Mouse (Mus musculus) heart, postnatal 36 days (tissue): ENCODE results near the gene Myo1h. TPM values are rescaled to one million over a fixed set of nuclear protein-coding genes. Genes with fewer than 3 reads are reported as not detected.

ENCODE experiments used
- DNase-seq, 2 experiments: peaks; one replicate each; pipeline ENCODE4 v3.0.0; 2021 to 2022
- intact Hi-C: fragments of 180-260 bp; cut with DNase I; formaldehyde crosslinking; loops from one replicate; pipeline ENCODE4 v1.15.1; 2025
- total RNA-seq, 2 experiments: library from RNA; stranded (reverse); gene quantifications; 2 replicates each; pipeline ENCODE4 v1.2.3; 2021

Myo1h gene
- total RNA-seq, 2 experiments from 2014 or later: 0.14 TPM; not detected in 1

DNA sequence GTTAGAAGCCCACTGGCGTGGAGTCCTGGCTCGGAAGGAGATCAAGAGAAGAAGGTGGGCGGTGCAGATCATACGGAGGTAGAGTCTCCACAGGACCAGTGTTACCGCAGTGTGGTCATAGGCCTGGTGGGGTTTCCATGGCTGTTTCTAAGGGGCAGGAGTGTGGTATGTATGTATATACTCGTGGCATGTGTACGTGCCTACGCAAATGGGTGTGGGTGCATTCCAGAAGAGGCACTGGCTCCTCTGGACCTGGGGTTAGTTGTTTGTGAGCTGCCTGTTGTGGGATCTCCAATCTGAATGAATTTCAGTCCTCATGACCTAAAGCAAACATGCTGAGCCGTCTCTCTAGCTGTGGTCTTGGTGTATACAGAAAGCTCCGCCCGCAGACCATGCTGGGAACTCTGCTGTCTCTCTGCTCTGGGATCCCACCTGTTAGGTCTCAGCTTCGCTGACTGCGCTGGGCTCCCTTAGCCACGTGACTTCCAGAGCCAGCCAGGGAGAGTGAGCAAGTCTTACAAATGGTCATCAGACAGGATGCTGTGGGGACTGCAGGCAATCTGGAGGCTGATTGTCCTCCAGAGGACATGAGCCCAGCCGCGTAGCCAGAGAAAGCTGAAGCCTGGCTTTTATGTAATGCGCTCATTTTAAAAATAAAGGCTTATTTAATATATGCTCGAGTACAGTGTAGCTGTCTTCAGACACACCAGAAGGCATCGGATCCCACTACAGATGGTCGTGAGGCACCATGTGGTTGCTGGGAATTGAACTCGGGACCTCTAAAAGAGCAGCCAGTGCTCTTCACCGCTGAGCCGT, 68.2 kb downstream of the Myo1h start:
- intact Hi-C loops: loop anchor here (1.0 to 2.0 kb wide), 2 partner anchors 26 to 44 kb away; no protein-coding TSS in a partner anchor
- peak in 1 of 2 experiments; percentile 25 for DNase-seq

DNA sequence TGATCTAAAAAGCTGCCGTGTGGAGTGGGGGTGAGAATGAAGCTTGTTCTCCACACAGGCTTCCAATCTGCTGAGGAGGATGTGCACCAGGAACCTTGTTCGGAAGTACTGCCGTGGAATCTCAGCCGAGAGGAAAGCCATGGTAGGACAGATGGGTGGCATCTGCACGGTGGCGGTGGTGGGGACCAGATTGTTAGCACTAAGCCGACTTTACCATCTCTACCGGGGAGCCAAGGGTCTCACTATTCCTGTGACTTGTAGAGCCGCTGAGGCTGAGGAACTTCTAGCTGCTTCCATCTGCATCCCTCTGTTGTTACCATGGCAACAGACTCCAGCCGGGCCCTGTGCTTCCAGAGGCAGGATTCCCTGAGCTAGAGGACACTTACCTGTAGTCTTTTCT, 69.9 kb downstream of the Myo1h start:
- no peak for DNase-seq
- intact Hi-C loops: no loop called here

DNA sequence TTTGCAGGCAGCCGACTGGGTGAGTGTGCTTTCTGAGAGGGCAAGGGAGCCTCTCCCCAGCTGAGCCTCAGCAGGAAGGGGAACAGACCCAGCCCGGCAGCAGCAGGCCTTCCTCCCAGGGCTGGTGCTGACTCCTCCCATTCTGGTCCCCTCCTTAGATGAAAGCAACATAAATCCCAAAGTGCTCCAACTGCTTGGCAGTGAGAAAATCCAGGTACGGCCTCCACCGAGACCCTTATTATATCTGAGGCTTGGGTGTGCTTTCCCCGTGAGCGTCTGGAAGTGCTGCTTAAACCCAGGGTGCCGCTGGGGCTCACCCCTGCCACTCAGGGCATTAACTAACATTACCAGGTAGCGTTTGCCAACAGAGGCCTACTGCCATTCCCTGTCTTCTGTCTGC, 70.6 kb downstream of the Myo1h start:
- intact Hi-C loops: no loop called here
- no peak for DNase-seq

DNA sequence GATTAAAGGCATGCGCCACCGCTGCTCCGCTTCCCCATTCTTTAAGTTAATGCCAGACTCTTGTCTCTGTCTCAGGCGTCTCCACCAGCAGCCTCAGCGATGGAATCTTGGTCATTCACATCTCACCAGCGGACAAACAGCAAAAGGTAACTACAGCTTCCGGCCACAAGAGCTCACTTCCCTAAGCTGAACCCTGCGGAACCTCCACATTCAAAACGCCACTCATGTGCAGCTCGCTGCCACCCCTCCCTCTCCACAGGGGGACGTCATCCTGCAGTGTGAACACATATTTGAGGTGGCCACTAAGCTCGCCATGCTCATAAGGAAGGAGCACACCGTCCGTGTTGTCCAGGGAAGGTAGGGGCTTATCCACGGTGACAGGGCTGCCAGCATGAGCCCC, 72.0 kb downstream of the Myo1h start:
- intact Hi-C loops: no loop called here
- DNase-seq: no peak

DNA sequence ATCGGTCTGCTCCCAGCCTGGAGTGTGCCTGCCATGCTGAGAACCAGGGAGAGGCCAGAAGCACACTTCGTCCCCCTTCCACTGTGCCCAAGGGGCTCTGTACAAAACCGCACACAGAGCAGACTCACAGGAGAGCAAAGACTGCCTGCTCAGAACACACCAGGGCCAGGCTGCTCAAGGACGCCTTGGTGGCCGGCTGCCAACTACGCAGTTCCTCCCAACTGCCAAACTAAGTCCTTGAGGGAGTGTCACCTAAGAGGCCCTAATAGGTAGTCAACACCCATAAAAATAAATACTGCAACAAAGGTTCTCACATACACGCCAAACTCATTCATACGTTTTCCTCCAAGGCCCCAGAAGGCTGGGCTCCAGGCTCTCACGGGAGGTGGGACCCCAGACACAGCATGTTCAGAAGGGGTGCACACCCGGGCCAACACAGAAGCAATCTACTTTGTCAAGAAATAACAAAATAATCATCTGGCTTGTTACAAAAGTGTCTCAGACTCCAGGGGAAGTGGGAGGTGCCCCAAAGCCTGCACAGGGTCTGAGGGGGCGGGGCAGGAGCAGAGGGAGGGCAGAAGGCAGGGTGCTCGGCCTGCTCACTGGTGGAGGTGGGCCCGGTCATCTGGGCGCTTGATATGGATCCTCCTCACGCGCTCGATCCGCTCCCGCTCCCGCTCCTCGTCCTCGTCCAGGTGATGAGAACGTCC, 76.2 kb downstream of the Myo1h start:
- DNase-seq: peak; percentile 35 to 59
- intact Hi-C loops: no loop called here

DNA sequence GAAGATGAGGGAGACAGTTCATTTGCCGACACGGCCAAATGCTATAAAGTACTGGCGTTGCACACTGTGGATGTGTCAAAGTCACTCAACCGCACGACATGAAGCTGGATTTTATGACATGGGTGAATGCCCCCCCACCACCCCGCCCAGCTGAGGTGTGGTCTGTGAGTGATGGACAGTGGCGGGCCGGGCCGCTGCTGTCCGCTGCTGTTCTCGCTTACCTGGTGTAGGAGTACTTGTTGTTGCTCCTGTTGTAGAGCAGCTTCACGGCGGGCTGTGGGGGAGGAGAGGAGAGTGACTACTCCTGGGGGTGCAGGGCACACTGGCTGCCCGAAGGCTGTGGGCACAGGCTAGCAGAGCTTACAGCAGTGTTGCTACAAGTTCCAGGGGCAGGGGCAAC, 79.2 kb downstream of the Myo1h start:
- no peak for DNase-seq
- intact Hi-C loops: no loop called here

DNA sequence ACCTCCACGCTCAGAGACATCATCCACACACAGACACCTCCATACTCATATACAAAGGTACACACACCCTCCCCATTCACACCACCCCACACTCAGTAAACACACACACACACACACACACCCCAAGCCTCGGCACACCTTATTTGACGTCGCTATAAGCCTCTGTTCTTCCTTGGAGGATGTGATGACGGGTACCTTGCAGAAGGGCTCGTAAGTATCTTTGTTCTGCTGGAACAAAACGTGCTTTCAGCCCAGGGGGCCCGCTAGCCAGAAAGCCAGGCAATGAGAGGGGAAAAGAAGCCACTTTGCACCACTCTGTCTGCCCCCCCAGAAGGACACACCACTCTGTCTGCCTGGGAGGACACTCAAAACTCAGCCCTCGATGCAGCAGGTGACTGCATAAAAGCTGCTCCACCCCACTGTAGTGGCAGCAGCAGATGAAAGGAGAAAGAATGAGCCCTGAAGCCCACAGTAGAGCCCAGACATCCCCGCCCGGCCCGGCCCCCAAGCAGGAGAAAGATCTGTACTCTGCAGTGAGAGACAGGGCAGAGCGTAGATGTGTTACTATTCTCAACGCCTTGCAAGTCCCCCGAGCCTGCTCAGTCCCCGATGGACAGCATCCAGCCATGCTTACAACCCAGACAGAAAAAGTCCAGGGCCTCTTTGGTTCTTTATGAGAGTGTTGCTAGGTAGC, 80.0 kb downstream of the Myo1h start:
- no peak for DNase-seq
- intact Hi-C loops: no loop called here

DNA sequence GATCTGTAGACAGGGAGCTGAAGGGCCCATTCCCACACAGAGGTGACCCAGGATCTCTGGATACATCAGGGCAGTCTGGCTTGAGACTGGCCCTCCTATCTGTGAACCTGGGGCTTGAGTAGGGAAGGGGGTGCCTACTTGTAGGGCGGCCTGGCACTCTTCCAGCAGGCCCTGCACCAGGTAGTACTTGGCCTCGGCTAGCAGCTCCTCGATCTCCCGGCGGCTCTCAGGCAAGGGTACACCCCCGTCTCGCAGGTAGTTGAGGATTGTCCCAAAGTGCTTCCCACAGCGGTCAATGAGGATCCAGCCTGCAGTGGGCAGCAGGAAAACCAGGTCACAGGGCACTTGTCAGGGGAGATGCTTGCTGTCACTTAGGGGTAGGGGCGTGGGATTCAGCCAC, 81.0 kb downstream of the Myo1h start:
- intact Hi-C loops: loop anchor here (5.0 to 10.0 kb wide), 2 partner anchors 193 to 395 kb away; no protein-coding TSS in a partner anchor
- no peak for DNase-seq

DNA sequence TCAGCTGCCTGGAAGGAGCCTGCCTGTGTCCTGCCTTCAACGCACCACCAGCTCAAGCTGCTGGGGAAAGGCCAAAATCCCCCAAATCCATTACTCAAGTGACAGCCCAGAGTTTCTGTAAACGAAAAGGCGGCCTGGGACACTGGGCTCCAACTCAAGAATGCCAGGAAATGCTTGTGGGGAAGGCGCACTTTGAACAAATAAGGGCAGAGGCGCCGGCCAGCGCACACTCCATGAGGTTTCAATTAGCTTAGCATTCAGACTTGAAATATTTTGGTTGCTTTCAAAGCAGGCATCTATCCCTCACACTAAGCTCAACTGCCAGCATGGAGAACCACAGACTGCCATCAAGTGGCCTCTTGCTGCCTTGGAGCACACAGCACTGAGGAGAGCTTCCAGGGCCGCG, 81.4 kb downstream of the Myo1h start:
- peak in 1 of 2 experiments; percentile 54 for DNase-seq
- intact Hi-C loops: loop anchor here (5.0 to 10.0 kb wide), 2 partner anchors 193 to 396 kb away; no protein-coding TSS in a partner anchor

DNA sequence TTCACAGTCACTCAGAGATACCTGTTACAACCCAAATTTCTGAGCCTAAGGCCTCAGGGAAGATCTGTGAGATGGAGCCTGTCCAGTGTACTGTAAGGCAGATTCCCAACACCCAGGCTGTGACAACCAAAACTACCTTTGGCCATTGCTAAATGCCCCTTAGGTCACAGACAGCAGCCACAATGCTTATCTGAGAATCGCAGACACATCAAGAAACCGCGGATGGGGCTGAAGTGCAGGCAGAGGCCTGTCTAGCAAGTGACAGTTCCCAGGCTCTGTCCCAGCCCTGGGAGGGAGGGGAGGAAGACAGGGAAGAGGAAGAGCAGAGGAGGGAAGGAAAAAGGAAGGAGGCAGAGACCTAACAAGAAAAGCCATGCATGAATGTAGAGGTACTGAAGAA, 82.4 kb downstream of the Myo1h start:
- intact Hi-C loops: loop anchor here (5.0 to 10.0 kb wide), 2 partner anchors 194 to 397 kb away; no protein-coding TSS in a partner anchor
- no peak for DNase-seq

DNA sequence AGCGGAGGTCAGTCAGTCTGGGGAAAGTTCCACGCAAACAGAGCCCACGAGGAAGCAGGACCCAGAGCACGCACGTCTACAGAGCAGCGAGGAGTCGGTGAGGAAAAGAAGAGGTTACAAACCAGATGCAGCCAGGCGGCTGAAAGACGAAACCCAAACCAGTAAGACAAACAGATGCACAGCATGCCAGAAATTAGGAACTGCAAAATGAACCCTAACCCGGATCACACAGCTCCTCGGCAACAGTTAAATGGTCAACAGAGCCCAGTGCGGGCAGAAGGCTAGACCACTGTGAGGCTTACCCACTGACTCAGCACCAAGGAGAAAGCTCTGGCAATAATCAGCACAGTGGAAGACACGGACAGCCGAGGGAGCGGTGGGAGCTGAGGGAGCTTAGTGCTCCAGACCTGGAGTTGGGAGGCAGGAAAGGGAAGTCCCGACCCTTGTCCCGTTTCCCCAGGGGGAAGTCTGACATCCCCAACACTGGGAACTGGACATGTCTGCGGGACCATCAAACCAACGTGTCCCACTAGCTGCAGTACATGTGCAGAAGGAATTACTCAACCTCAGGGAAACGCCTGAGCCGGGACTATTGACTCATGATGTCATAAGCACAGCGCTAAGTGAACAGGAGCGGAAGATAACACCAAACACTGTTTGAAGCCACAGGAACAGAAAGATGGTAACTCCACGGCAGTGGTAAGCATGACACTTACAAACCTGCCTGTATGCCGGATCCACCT, 82.9 kb downstream of the Myo1h start:
- DNase-seq: peak in 1 of 2 experiments; percentile 30
- intact Hi-C loops: loop anchor here (5.0 to 10.0 kb wide), 2 partner anchors 195 to 397 kb away; no protein-coding TSS in a partner anchor

DNA sequence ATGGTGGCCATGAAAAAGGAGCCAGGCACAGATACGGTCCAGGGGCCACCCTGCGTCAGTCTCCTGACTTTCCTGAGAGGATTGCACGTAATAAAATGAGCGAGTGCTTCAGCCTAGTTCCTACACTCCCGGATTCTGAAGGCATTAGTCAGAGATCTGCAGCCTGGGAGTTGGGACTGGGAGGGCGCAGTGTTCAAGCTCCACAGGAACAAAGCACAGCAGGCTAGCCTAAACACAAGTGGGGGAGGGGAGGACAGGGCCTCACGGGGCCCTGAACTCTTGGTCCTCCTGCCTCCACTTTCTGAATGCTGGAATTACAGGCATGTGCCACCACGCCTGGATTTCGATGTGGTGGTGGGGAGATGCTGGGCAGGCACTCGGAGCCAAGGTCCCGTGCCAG, 83.6 kb downstream of the Myo1h start:
- no peak for DNase-seq
- intact Hi-C loops: loop anchor here (5.0 to 10.0 kb wide), 2 partner anchors 195 to 398 kb away; no protein-coding TSS in a partner anchor

DNA sequence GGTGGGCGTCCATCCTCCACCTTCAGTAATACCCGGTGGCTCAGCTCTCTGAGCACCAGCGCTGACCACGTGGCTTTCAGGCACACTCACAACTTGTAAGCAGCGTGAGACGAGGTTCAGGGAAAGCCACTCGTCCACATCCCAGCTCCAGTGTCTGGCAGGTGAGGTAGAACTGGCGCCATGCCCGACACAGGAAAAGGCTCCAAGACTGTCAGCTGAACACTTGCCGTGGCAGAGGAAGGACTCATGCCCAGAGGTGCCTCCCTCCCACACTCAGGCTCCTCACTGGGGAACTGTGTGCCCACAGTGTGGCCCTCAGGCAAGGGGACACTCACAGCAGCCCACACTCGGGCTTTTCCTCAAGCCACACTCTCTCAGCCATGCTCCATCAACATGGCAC, 84.2 kb downstream of the Myo1h start:
- intact Hi-C loops: loop anchor here (5.0 to 10.0 kb wide), 2 partner anchors 196 to 398 kb away; no protein-coding TSS in a partner anchor
- peak; percentile 39 to 52 for DNase-seq

DNA sequence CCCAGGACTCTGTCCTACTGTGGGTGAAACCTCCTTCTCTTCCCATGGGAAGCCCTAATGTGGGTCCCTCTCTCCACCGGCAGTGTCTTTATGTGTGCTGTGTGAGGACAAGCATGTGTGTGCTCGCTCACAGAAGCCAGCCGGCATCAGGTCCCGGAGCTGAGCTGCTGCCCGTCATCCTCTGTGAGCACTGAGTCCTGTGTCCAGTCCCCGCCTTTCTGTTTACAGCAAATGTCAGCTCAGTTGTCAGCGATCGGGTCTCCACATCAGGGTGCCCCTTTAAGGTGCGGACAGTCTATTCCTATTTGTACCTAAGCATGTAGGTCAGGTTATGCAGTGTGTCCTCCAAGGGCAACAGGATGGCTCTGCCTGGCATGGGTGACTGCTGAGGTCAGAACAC, 84.6 kb downstream of the Myo1h start:
- DNase-seq: no peak
- intact Hi-C loops: loop anchor here (5.0 to 10.0 kb wide), 2 partner anchors 196 to 399 kb away; no protein-coding TSS in a partner anchor

DNA sequence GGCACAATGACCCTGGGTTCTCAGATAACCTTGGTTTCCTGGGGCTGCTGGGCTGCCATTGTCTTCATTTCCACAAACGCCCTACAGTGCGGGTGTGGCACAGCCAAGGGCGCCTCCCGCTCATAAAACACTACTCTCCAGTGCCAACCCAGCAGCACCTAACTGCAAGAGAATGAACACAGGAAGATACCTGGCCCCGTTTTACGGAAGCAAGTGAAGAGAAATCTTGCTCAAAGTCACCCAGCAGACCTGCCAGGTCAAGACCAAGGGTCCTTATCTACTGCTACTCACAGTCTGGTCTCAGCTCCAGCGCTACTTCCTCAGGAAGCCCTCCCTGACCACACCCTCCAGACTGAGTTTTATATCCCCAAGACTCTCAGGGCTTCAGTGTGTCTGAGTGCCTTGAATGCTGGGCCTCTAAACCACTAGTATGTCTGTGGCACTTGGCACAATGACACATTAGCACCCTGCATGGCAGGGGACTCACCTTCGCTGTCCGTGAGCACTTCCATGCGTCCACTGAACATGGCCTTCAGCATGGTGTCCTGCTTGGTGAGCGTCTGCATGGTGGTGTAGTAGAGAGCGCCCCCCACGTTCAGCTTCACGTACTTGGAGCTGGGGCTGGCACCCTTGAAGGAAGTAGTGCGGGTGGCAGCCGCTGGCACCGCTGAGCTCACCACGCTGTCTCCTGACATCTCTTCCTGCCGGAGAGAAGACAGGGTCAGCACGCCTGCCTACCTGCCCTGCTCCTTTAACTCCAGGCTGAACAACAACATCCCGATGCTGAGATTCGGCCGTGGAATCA, 85.6 kb downstream of the Myo1h start:
- DNase-seq: peak in 1 of 2 experiments; percentile 56
- intact Hi-C loops: loop anchor here (5.0 to 10.0 kb wide), 3 partner anchors 182 to 400 kb away; no protein-coding TSS in a partner anchor

DNA sequence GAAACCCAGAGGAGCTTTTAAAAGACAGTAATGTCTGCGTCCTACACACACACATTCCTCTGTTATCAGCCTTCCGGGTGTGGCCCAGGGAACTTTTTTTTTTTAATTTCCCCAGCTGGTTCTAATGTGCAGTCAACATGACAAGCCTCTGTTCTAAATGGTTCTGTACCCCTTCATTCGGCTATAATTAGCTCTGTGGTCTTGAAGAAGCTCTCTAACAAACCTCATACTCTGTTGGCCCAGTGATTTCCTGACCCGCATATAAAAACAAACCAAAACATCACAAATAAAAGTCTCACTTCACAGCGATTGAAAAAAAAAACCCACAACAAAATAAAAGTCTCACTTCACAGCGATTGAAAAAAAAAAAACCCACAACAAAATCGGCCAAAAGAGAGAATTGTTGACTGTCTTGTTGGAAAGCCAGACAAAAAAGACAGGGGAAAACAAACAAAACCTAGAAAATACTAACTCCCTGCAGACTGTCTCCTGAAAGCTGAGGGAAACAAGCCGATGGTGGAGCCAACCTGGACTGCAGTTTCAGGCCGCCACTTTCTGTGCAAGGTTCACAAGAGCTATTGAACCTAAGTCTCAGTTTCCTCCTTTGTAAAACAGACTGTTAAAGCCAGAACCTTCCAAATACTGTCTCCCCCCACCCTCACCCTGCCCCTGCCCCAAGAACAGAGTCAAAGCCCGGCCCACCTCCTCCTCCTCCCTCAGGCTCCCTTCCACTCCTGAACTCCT, 89.4 kb downstream of the Myo1h start:
- intact Hi-C loops: loop anchor here (5.0 to 10.0 kb wide), 2 partner anchors 186 to 404 kb away; no protein-coding TSS in a partner anchor
- peak in 1 of 2 experiments; percentile 31 for DNase-seq

DNA sequence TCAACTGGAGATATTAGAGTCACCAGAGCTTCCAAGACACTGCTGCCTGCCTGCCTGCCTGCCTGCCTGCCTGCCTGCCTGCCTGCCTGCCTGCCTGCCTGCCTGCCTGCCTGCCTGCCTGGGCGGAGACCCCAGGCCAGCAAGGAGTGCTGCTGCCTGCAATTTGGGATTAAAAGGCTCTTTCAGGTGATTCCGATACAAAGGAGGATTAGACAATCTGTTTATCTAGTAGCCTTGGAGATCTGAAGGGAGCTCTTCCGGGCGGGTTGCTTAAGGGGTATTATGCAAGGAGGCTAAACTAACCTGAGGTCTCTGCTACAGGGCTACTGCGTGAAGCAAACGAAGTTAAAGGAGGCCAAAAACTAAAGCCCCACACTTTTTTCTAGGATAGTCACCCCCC, 90.0 kb downstream of the Myo1h start:
- intact Hi-C loops: loop anchor here (5.0 to 10.0 kb wide), 2 partner anchors 187 to 404 kb away; no protein-coding TSS in a partner anchor
- peak in 1 of 2 experiments; percentile 19 for DNase-seq

DNA sequence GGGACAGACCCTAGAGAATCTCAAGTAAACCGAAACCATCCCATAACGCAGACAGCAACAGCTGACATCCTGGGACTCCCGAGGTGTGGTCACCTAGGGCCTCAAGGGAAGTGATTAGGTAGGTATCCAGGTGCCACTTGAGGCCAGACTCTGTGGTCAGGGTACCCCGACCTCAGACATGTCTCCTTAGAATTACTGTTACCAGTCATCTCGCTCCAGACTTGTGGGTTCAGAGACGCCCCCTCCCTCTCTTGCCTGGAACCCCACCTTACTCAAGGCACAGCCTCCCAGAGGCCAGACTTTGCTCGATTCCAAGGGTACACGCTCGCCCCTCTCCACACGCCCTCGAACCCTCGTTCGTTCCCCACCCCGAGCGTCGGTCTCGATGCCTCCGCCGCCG, 90.8 kb downstream of the Myo1h start:
- DNase-seq: peak in 1 of 2 experiments; percentile 26
- intact Hi-C loops: loop anchor here (5.0 to 10.0 kb wide), 2 partner anchors 187 to 405 kb away; no protein-coding TSS in a partner anchor
